Mouse (Mus musculus) kidney, adult 2 months (tissue): Measurements from ENCODE around the gene Atf6.

Experiments
- CTCF ChIP-seq: fragments of 200-500 bp; conservative IDR thresholded peaks from 2 replicates; pipeline ENCODE4 v1.5.1; 2011; ENCODE audit warnings: low read depth, mild to moderate bottlenecking, control low read depth, low read length, moderate library complexity, mixed read lengths; ENCODE audit not compliant: insufficient read depth, insufficient read length
- POLR2A ChIP-seq: fragments of 200-500 bp; IDR thresholded peaks from one replicate; pipeline ENCODE4 v1.6.1; 2011; ENCODE audit warnings: low read depth, low read length, control low read depth

DNA sequence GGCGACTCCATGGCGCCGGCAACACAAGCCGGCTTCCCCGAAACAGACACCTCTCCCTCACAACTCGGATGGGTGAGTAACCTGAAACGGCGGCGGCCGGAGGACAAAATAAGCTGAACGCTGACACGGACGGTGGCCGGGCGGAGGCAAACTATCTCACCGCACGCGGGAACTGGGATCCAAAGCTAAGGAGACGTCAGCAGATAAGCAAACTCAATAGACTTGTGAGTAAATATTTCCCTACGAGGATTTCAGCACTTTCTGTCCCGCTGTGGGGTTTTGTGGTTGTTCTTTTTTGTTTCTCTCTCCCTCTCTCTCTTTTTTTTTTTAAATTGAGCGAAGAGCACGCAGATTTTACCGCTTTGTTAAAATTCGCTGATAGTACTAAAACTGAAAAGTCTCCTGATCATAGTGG, at the start of gene Atf6:
- TF ChIP-seq CTCF (no peak), POLR2A (no peak)
